10 mouse cellular contexts compared by ENCODE assay signal in genomic region chr8:99415966-99416781, GRCm38 (mm10). TPM values are rescaled to one million over a fixed set of nuclear protein-coding genes. Genes with fewer than 3 reads are reported as not detected.
DNase-seq lines count a peak whose midpoint lies in the region; ATAC-seq and TF ChIP-seq lines count a peak whose summit lies in the region.
"Had no signal": no experiment of that assay in that cellular context is flagged by ENCODE, and none has a peak within 500 bp of the region (broad histone marks: within the 10 kb centered on the region; RNA-seq: fewer than 3 reads in every experiment).

Gene Cdh8 (minus strand): TSS chr8:99416471.

- TF ChIP-seq CTCF in cortical plate, adult 2 months (IDR thresholded peaks at IDR 0.05; ENCODE audit: extremely low read depth, insufficient read depth, low read length) = no peak

- peak; percentile 83; the same call in 1 of the 2 replicates for TF ChIP-seq POLR2A in cortical plate, adult 2 months (IDR thresholded peaks at IDR 0.05; ENCODE audit: extremely low read depth, insufficient read depth, low read length)

- no peaks in the 10 kb centered on the region for H3K9me3 ChIP-seq in kidney, embryonic 16.5 days (ENCODE audit: low read length)
- H3K9me3 ChIP-seq in heart, embryonic 11.5 days (replicated peaks; ENCODE audit: control insufficient read depth, low read length) = no peaks in the 10 kb centered on the region
- no peaks in the 10 kb centered on the region for H3K9me3 ChIP-seq in midbrain, embryonic 13.5 days

- 1% methylated on average over 57 of the region's 58 CpGs for WGBS in kidney, embryonic 16.5 days
- WGBS in heart, embryonic 11.5 days (ENCODE audit: insufficient replicate concordance) = under 1% methylated on average over 57 of the region's 58 CpGs
- under 1% methylated on average over 58 of the region's 58 CpGs for WGBS in midbrain, embryonic 13.5 days

- no peaks in the 10 kb centered on the region for H3K36me3 ChIP-seq in kidney, embryonic 16.5 days (ENCODE audit: insufficient read depth, low read length)
- no peaks in the 10 kb centered on the region for H3K36me3 ChIP-seq in heart, embryonic 11.5 days (ENCODE audit: control insufficient read depth, insufficient read depth, low read length)
- no peaks in the 10 kb centered on the region for H3K36me3 ChIP-seq in midbrain, embryonic 13.5 days
- H3K36me3 ChIP-seq: G1E had no signal

- H3K4me2 ChIP-seq in kidney, embryonic 16.5 days (replicated peaks; ENCODE audit: low read depth, low read length) = peak within 1 kb of the TSS; percentile 72
- peak within 1 kb of the TSS; percentile 93 for H3K4me2 ChIP-seq in heart, embryonic 11.5 days
- peak within 1 kb of the TSS; percentile 91 for H3K4me2 ChIP-seq in midbrain, embryonic 13.5 days (replicated peaks)

- DNase-seq in kidney, adult 18-20 months = no peak
- peak; percentile 79 to 88 for DNase-seq in layer of hippocampus, postnatal 14 days (ENCODE audit: low spot score in 2 of 2)
- DNase-seq in testis, postnatal 10 days (ENCODE audit: low spot score) = peak; percentile 40
- no peak for DNase-seq in gastrocnemius, adult 8-10 months (ENCODE audit: low spot score in 2 of 2)

- no peak within 1 kb of the TSS for H3K9ac ChIP-seq in kidney, embryonic 16.5 days (replicated peaks; ENCODE audit: low read length)
- 0 out of 2 replicates have a peak within 1 kb of the TSS, but pooled peaks have one; percentile 16 for H3K9ac ChIP-seq in heart, embryonic 11.5 days (ENCODE audit: low read depth, low read length)
- peak within 1 kb of the TSS; percentile 75 for H3K9ac ChIP-seq in midbrain, embryonic 13.5 days (replicated peaks)

- peak; percentile 89 for ATAC-seq in kidney, embryonic 16.5 days (ENCODE audit: low FRiP score, low TSS enrichment)
- ATAC-seq in heart, embryonic 11.5 days (replicated peaks; ENCODE audit: insufficient number of reproducible peaks, low FRiP score, low TSS enrichment) = peak; percentile 60; the same call in 1 of the 2 replicates
- ATAC-seq in midbrain, embryonic 13.5 days = peak; percentile 84

- H3K27ac ChIP-seq in kidney, embryonic 16.5 days (ENCODE audit: low read length) = no peak within 1 kb of the TSS
- H3K27ac ChIP-seq in cortical plate, adult 2 months (ENCODE audit: insufficient read depth, low read length) = peak within 1 kb of the TSS; percentile 49; the same call in 1 of the 2 replicates
- H3K27ac ChIP-seq in heart, embryonic 11.5 days (ENCODE audit: low read depth, low read length) = no peak within 1 kb of the TSS
- peak within 1 kb of the TSS; percentile 82 for H3K27ac ChIP-seq in midbrain, embryonic 13.5 days

- peaks cover 64% of the 10 kb centered on the region for H3K27me3 ChIP-seq in kidney, embryonic 16.5 days (ENCODE audit: insufficient read depth, low read length)
- peaks cover 49% of the 10 kb centered on the region for H3K27me3 ChIP-seq in heart, embryonic 11.5 days (ENCODE audit: control insufficient read depth, insufficient read depth, low read length)
- H3K27me3 ChIP-seq in midbrain, embryonic 13.5 days = peaks cover 5% of the 10 kb centered on the region; the same call in 1 of the 2 replicates

- H3K4me3 ChIP-seq in kidney, embryonic 16.5 days (ENCODE audit: low read length) = peak within 1 kb of the TSS; percentile 47
- H3K4me3 ChIP-seq in cortical plate, adult 2 months (ENCODE audit: insufficient read depth, low read length) = peak within 1 kb of the TSS; percentile 80
- H3K4me3 ChIP-seq in heart, embryonic 11.5 days (ENCODE audit: low read depth, low read length) = peak within 1 kb of the TSS; percentile 58
- H3K4me3 ChIP-seq in midbrain, embryonic 13.5 days (replicated peaks) = peak within 1 kb of the TSS; percentile 73

- H3K4me1 ChIP-seq in kidney, embryonic 16.5 days (ENCODE audit: insufficient read depth, low read length) = peaks cover 10% of the 10 kb centered on the region; the same call in 1 of the 2 replicates
- no peaks in the 10 kb centered on the region for H3K4me1 ChIP-seq in cortical plate, adult 2 months (ENCODE audit: control insufficient read depth, insufficient read depth, low read length)
- no peaks in the 10 kb centered on the region for H3K4me1 ChIP-seq in heart, embryonic 11.5 days (ENCODE audit: control insufficient read depth, insufficient read depth, low read length)
- peaks cover 34% of the 10 kb centered on the region for H3K4me1 ChIP-seq in midbrain, embryonic 13.5 days (replicated peaks)

RNA-seq across cellular contexts. Expression of gene Cdh8, which starts in this region (rescaled TPM):
- polyA plus RNA-seq in kidney, embryonic 16.5 days (2015; fragmentation: Nextera tagmentation; extraction: Ambion mirVana) = 0.57 and 0.84 TPM in 2 replicates
- 21.7 and 22.9 TPM in 2 replicates for polyA plus RNA-seq in cortical plate, adult 2 months (2012; rRNA removed)
- 0.90 and 0.94 TPM in 2 replicates for polyA plus RNA-seq in heart, embryonic 11.5 days (2014; fragmentation: Nextera tagmentation; extraction: Ambion mirVana)
- 10 to 100 TPM; 93.4 TPM for total RNA-seq in layer of hippocampus, postnatal 14 days (2021)
- 45.3 and 47.0 TPM in 2 replicates for polyA plus RNA-seq in midbrain, embryonic 13.5 days (2015; fragmentation: Nextera tagmentation; extraction: Ambion mirVana)
- under 1 TPM in 1 of 4 experiments, not detected in 3; 0.11 TPM for total RNA-seq in gastrocnemius, adult 8-10 months (2022)
- total RNA-seq: G1E; liver, adult 2 months had no signal
- polyA plus RNA-seq: G1E; liver, adult 2 months had no signal

Comparison
In these comparisons a context has a peak if more than half of its experiments do, and no peak if none do; other contexts are left out.
1. RNA of gene Cdh8 (total RNA-seq): 93.4 TPM in layer of hippocampus, postnatal 14 days; 0.11 TPM in gastrocnemius, adult 8-10 months; every median in the first group is over 10 times any median in the second.
2. RNA of gene Cdh8 (polyA plus RNA-seq): 45.3 to 47.0 TPM in midbrain, embryonic 13.5 days and 21.7 to 22.9 TPM in cortical plate, adult 2 months; 0.90 to 0.94 TPM in heart, embryonic 11.5 days and 0.57 to 0.84 TPM in kidney, embryonic 16.5 days; every median in the first group is over 10 times any median in the second.
3. Peak in ATAC-seq, H3K4me3 ChIP-seq and H3K4me2 ChIP-seq in kidney, embryonic 16.5 days; RNA of the gene not detected or under 1 TPM.
4. Peak in ATAC-seq, H3K4me3 ChIP-seq, H3K9ac ChIP-seq and H3K4me2 ChIP-seq in heart, embryonic 11.5 days; RNA of the gene not detected or under 1 TPM.
5. H3K27ac ChIP-seq: peak in cortical plate, adult 2 months (single experiment) and midbrain, embryonic 13.5 days (single experiment); none in kidney, embryonic 16.5 days (single experiment) and heart, embryonic 11.5 days (single experiment).
6. DNase-seq: peak in layer of hippocampus, postnatal 14 days (2 of 2) and testis, postnatal 10 days (single experiment); none in kidney, adult 18-20 months (single experiment) and gastrocnemius, adult 8-10 months (0 of 2).
7. Peak in every context shown above with its lines, with median percentiles within 50 percentile points of each other: ATAC-seq, H3K4me2 ChIP-seq and H3K4me3 ChIP-seq.